Mouse (Mus musculus) cerebellum, adult 2 months (tissue): ENCODE results near the gene Vta1.

Source experiments
- CTCF ChIP-seq: fragments of 200-500 bp; IDR thresholded peaks from 2 replicates; pipeline ENCODE4 v1.5.1; 2011; ENCODE audit warnings: low read depth, mild to moderate bottlenecking, control low read depth, low read length, moderate library complexity, borderline replicate concordance; ENCODE audit not compliant: insufficient read depth
- POLR2A ChIP-seq: fragments of 200-500 bp; IDR thresholded peaks from 2 replicates; pipeline ENCODE4 v1.6.1; 2011; ENCODE audit warnings: low read length, control low read depth, borderline replicate concordance; ENCODE audit not compliant: insufficient read depth

DNA sequence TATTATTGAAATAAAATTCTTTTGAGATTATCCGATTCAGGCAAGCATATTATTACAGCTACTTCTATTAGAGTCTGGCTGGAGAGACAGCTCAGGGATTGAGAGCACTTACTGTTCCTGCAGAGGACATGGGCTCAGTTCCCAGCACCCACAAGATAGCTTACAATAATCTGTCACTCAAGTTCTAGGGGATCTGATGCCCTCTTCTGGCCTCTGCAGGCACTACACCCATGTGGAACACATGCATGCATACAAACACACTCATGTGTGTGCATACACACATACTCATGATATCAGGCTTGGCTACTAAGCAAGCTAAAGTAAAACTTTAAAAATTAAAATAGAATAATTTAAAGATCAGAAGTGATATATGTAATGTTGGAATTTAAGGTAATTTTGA is 19.7 kb downstream of the Vta1 start:
- TF ChIP-seq CTCF (no peak), POLR2A (no peak)
